Mouse (Mus musculus): ENCODE results near the gene Uba6. TPM values are rescaled to one million over a fixed set of nuclear protein-coding genes. Genes with fewer than 3 reads are reported as not detected.
A peak's percentile ranks its signal among the peaks of the same experiment; 100 is the strongest.

The Uba6 gene
- polyA plus RNA-seq, 1 experiment from 2014 or later = 12.5 TPM

- Histone ChIP-seq H3K4me2 (replicated peaks) (no peak overlapping the region), H3K27ac (no peak overlapping the region), H3K36me3 (no peaks in the 10 kb centered on the region), H3K4me1 (replicated peaks) (peaks cover 3% of the 10 kb centered on the region), H3K9ac (no peak overlapping the region), H3K4me3 (replicated peaks) (no peak overlapping the region), H3K27me3 (replicated peaks) (no peaks in the 10 kb centered on the region), H3K9me3 (no peaks in the 10 kb centered on the region)
- no peak for ATAC-seq
- WGBS = 81% methylated on average over 3 of the region's 3 CpGs
Measured at GRCm38 (mm10) chr5:86068451-86068850, 104.2 kb downstream of the Uba6 start.

DNA sequence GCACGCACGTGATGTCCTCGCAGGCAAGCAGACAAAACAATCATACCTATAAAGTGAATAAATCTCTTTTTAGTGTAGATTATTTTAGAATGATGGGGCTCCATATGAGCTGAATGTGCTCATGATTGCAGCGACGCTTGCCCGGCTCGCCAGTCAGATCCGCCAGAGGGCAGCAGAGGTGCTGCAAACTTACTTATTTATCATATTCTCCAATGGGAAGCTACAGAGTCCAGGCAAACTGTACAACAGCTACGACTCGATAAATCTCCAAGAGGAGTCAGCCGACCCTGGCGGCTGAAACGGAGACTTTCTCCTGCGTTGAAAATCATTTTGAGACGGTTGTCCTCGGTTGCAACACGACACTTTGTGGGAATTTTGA is 106.1 kb downstream of the Uba6 start:
- Histone ChIP-seq H3K36me3 (no peaks in the 10 kb centered on the region), H3K27me3 (replicated peaks) (no peaks in the 10 kb centered on the region), H3K4me3 (replicated peaks) (peak overlapping the region; percentile 71), H3K9ac (peak overlapping the region; percentile 37; the same call in 1 of the 2 replicates), H3K9me3 (no peaks in the 10 kb centered on the region), H3K4me2 (replicated peaks) (peak overlapping the region; percentile 77), H3K27ac (peak overlapping the region; percentile 62), H3K4me1 (replicated peaks) (peaks cover 3% of the 10 kb centered on the region)
- under 1% methylated on average over 17 of the region's 17 CpGs for WGBS
- peak; percentile 52 for ATAC-seq

GRCm38 (mm10) chr5:86065876-86066550 is 106.6 kb downstream of the Uba6 start:
- Histone ChIP-seq H3K4me1 (replicated peaks) (peaks cover 3% of the 10 kb centered on the region), H3K27me3 (replicated peaks) (no peaks in the 10 kb centered on the region), H3K9me3 (no peaks in the 10 kb centered on the region), H3K27ac (peak overlapping the region; percentile 74), H3K9ac (peak overlapping the region; percentile 37; the same call in 1 of the 2 replicates), H3K4me2 (replicated peaks) (peak overlapping the region; percentile 77), H3K36me3 (no peaks in the 10 kb centered on the region), H3K4me3 (replicated peaks) (peak overlapping the region; percentile 71)
- peak; percentile 68 for ATAC-seq
- under 1% methylated on average over 17 of the region's 17 CpGs for WGBS

- Histone ChIP-seq H3K9me3 (no peaks in the 10 kb centered on the region), H3K9ac (peak within 1 kb of the TSS; percentile 78), H3K4me3 (replicated peaks) (peak within 1 kb of the TSS; percentile 71), H3K4me1 (replicated peaks) (peaks cover 3% of the 10 kb centered on the region), H3K27ac (peak within 1 kb of the TSS; percentile 92), H3K36me3 (no peaks in the 10 kb centered on the region), H3K27me3 (replicated peaks) (no peaks in the 10 kb centered on the region), H3K4me2 (replicated peaks) (peak within 1 kb of the TSS; percentile 77)
- under 1% methylated on average over 60 of the region's 60 CpGs for WGBS
- ATAC-seq = peak; percentile 98
Measured at GRCm38 (mm10) chr5:86065101-86065875, 107.3 kb downstream of the Uba6 start, which contains the start of gene Cenpc1. TSS of gene Cenpc1 (minus strand) at chr5:86065583.

GRCm38 (mm10) chr5:86063501-86063900 is 109.1 kb downstream of the Uba6 start:
- no peak overlapping the region for H3K4me2 ChIP-seq (replicated peaks)
- no peaks in the 10 kb centered on the region for H3K9me3 ChIP-seq
- no peak overlapping the region for H3K4me3 ChIP-seq (replicated peaks)
- H3K9ac ChIP-seq = no peak overlapping the region
- 87% methylated on average over 1 of the region's 1 CpGs for WGBS
- H3K27me3 ChIP-seq (replicated peaks) = no peaks in the 10 kb centered on the region
- peaks cover 3% of the 10 kb centered on the region for H3K4me1 ChIP-seq (replicated peaks)
- ATAC-seq = no peak
- no peak overlapping the region for H3K27ac ChIP-seq
- no peaks in the 10 kb centered on the region for H3K36me3 ChIP-seq

Other genes with a start within 250 kb of the Uba6 start
- gene Cenpc1, start 107.2 kb downstream of the Uba6 start, polyA plus RNA-seq (2015; fragmentation: Nextera tagmentation; extraction: Ambion mirVana) = 26.5 and 28.7 TPM in 2 replicates
- gene Stap1, start 101.1 kb downstream of the Uba6 start, polyA plus RNA-seq (2015; fragmentation: Nextera tagmentation; extraction: Ambion mirVana) = 0.59 and 0.61 TPM in 2 replicates
- not detected in 2 replicates for gene Gnrhr, start 25.1 kb upstream of the Uba6 start, polyA plus RNA-seq (2015; fragmentation: Nextera tagmentation; extraction: Ambion mirVana)
- gene Tmprss11c, start 116.5 kb upstream of the Uba6 start, polyA plus RNA-seq (2015; fragmentation: Nextera tagmentation; extraction: Ambion mirVana) = not detected in 2 replicates
- gene Tmprss11d, start 200.6 kb upstream of the Uba6 start, polyA plus RNA-seq (2015; fragmentation: Nextera tagmentation; extraction: Ambion mirVana) = not detected in 2 replicates

All from intestine, embryonic 15.5 days (tissue).